Comparison of ENCODE assay signal across 19 mouse cellular contexts in genomic region chr1:86239871-86240270, GRCm38 (mm10).
DNase-seq lines count a peak whose midpoint lies in the region; ATAC-seq and TF ChIP-seq lines count a peak whose summit lies in the region.
"Had no signal": no experiment of that assay in that cellular context is flagged by ENCODE, and none has a peak within 500 bp of the region (broad histone marks: within the 10 kb centered on the region; RNA-seq: fewer than 3 reads in every experiment).

No protein-coding gene starts in this region.

- no peak for TF ChIP-seq POLR2A in lung, adult 2 months (IDR thresholded peaks at IDR 0.05; ENCODE audit: borderline replicate concordance, extremely low read depth, low read depth, low read length)

- peak; percentile 53 for ATAC-seq in frontal cortex, adult (ENCODE audit: low TSS enrichment)
- ATAC-seq: forebrain, embryonic 13.5 days; forebrain, postnatal 0 days; intestine, embryonic 15.5 days had no signal

- no peaks in the 10 kb centered on the region for H3K4me1 ChIP-seq in lung, adult 2 months (ENCODE audit: control insufficient read depth, insufficient read depth, low read length)
- H3K4me1 ChIP-seq: forebrain, embryonic 13.5 days; hindbrain, embryonic 12.5 days; intestine, embryonic 15.5 days had no signal

- DNase-seq in cerebellum, adult 11-12 months = peak; percentile 10
- DNase-seq in cerebellum, postnatal 4 days (ENCODE audit: low spot score in 2 of 2) = no peak
- no peak for DNase-seq in frontal cortex, adult 2 months (ENCODE audit: extremely low spot score in 1 of 2, low spot score in 1 of 2)
- DNase-seq in brain, adult 2 months (ENCODE audit: low read depth, low spot score) = peak; percentile 53
- peak; percentile 46 to 49 for DNase-seq in cerebellum, postnatal 25 days
- DNase-seq in adrenal gland, postnatal 4 days (ENCODE audit: low spot score in 2 of 2) = no peak
- DNase-seq in lung, adult 2 months = no peak
- DNase-seq: adrenal gland, postnatal 10 days; forebrain, postnatal 0 days; gastrocnemius, postnatal 10 days; heart, adult 18-20 months; heart, postnatal 10 days; heart, postnatal 4 days; kidney, adult 18-20 months had no signal

- H3K4me3 ChIP-seq in lung, adult 2 months (replicated peaks; ENCODE audit: extremely low read depth, low read depth, low read length) = no peak overlapping the region
- H3K4me3 ChIP-seq: forebrain, embryonic 13.5 days; heart, embryonic 10.5 days; hindbrain, embryonic 12.5 days; intestine, embryonic 15.5 days had no signal

- 85% methylated on average over 6 of the region's 6 CpGs for WGBS in lung, adult 2 months

- no peak for TF ChIP-seq CTCF in lung, adult 2 months (IDR thresholded peaks at IDR 0.05; ENCODE audit: insufficient read depth, low read length)

Comparison
In these comparisons a context has a peak if more than half of its experiments do, and no peak if none do; other contexts are left out.
1. DNase-seq: peak in cerebellum, adult 11-12 months (single experiment), brain, adult 2 months (single experiment) and cerebellum, postnatal 25 days (2 of 2); none in cerebellum, postnatal 4 days (0 of 2), frontal cortex, adult 2 months (0 of 2), adrenal gland, postnatal 4 days (0 of 2) and lung, adult 2 months (single experiment).